Mouse (Mus musculus) left cerebral cortex, postnatal 10 days (tissue): Measurements from ENCODE around the gene Elane. TPM values are rescaled to one million over a fixed set of nuclear protein-coding genes. Genes with fewer than 3 reads are reported as not detected.

Source experiments
- DNase-seq, 2 experiments: peaks; one replicate each; pipeline ENCODE4 v3.0.0; 2021 to 2022; ENCODE audit warnings: low spot score in 2 of 2, mixed read lengths in 1 of 2; ENCODE audit errors: extremely low spot score in 1 of 2
- intact Hi-C: fragments of 180-260 bp; cut with DNase I; formaldehyde crosslinking; loops from one replicate; pipeline ENCODE4 v1.15.1; 2025
- microRNA-seq: library from miRNA; unstranded; fragments of <30 nt; microRNA quantifications from one replicate; pipeline ENCODE4 v1.2.0, GENCODE M21; 2022
- total RNA-seq, 2 experiments: library from RNA; stranded (reverse); gene quantifications; 2 replicates each; pipeline ENCODE4 v1.2.3; 2021

Gene Elane
- total RNA-seq, 2 experiments from 2014 or later, result not detected

DNA sequence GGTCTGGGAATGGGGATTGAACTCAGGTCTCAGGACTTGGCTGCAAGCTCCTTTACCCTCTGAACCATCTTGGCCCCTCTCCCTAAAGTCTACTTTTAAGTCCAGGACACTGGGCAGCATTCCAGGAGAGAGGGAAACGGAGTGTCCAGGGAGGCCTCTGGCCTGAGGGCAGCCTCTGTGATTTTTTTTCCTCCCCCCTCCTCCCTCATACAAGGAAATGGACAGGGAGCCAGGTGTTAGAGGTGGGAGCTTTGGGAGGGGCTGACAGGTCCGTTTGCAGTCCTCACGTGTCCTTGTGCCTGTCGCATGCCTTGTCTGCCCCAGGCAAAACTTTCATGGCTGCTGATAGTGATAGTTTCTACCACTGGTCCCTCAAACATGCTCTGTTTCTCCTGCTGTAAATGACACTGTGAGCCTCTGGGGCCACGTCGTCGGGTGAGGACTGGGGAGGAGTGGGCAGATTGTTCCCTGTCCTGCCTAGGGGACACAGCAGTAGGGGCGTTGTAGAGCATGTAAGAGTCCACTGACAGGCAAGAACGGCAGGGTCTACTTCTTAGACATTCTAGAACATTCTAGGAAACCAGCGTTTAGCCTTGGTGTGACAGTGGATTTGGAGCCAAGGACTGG lies 50.4 kb downstream of the Elane start:
- intact Hi-C loops, result no loop called here

DNA sequence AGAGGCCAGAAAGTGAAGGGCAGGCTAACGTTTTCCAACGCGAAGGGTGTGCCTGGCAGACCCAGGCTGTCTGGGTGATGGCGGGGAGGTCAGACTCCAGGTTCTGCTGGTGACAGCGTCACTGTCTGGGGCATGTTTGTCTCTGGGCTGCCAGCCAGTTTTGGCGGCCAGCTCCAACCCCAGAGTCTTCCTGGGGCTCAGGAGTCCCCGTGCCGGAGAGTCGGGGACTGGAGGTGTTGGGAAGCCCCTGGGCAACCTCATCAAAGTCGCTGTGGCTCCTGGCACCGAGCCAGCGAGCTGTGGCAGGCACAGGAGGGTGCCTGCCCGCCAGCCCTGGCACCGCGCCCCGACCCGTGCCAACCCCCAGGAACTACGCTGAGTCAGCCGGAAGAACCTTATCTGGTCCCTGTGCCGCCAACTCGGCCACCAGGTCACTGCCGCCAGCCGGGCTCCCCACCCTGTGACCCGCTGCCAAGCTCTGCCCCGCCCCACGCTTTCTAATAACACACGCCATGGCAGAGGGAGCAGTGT lies 50.9 kb downstream of the Elane start:
- intact Hi-C loops, result no loop called here
- DNase-seq, result peak in 1 of 2 experiments; percentile 78

More for the DNA sequence above, 50.4 kb downstream of the Elane start:
- DNase-seq, result no peak

Small RNA genes lying within 50 kb of the gene (microRNA-seq; reads per million reads assigned to microRNA genes)
- gene Mir6910, result not detected

Other genes with a start within 250 kb of the Elane start
- 10 to 100 TPM; 47.1 to 50.7 TPM for gene Shc2, start 248.3 kb upstream of the Elane start, total RNA-seq
- under 1 TPM; 0.39 to 0.73 TPM for gene Odf3l2, start 240.5 kb upstream of the Elane start, total RNA-seq
- gene Madcam1, start 221.7 kb upstream of the Elane start, total RNA-seq, result under 1 TPM; 0.47 to 0.49 TPM
- gene Tpgs1, start 216.9 kb upstream of the Elane start, total RNA-seq, result 10 to 100 TPM; 69.6 to 72.6 TPM
- gene Cdc34, start 204.1 kb upstream of the Elane start, total RNA-seq, result 10 to 100 TPM; 64.9 to 66.8 TPM
- gene Gzmm, start 197.2 kb upstream of the Elane start, total RNA-seq, result 1 to 10 TPM; 1.2 to 1.5 TPM
- gene Bsg, start 181.8 kb upstream of the Elane start, total RNA-seq, result 100 to 1,000 TPM; 697 to 706 TPM
- gene Hcn2, start 169.6 kb upstream of the Elane start, total RNA-seq, result 10 to 100 TPM; 75.5 to 80.0 TPM
- gene Polrmt, start 139.7 kb upstream of the Elane start, total RNA-seq, result 10 to 100 TPM; 40.1 to 43.7 TPM
- 1 to 10 TPM; 1.9 to 3.0 TPM for gene Fgf22, start 131.2 kb upstream of the Elane start, total RNA-seq
- 10 to 100 TPM; 90.7 to 95.8 TPM for gene Rnf126, start 119.3 kb upstream of the Elane start, total RNA-seq
- 1 to 10 TPM; 1.7 to 2.6 TPM for gene Fstl3, start 109.0 kb upstream of the Elane start, total RNA-seq
- gene Prss57, start 95.3 kb upstream of the Elane start, total RNA-seq, result under 1 TPM; 0.32 to 0.54 TPM
- 100 to 1,000 TPM; 430 to 432 TPM for gene Palm, start 92.7 kb upstream of the Elane start, total RNA-seq
- under 1 TPM; 0.30 to 0.51 TPM for gene Misp, start 65.3 kb upstream of the Elane start, total RNA-seq
- gene Ptbp1, start 31.8 kb upstream of the Elane start, total RNA-seq, result 10 to 100 TPM; 58.2 to 62.2 TPM
- gene Prtn3, start 11.8 kb upstream of the Elane start, total RNA-seq, result 1 to 10 TPM; 4.5 to 5.2 TPM
- gene Plppr3, start 11.6 kb upstream of the Elane start, total RNA-seq, result 100 to 1,000 TPM; 135 to 142 TPM
- gene Cfd, start 4.6 kb downstream of the Elane start, total RNA-seq, result not detected
- gene Med16, start 22.7 kb downstream of the Elane start, total RNA-seq, result 10 to 100 TPM; 55.4 to 61.9 TPM
- not detected for gene Gm26602, start 24.6 kb downstream of the Elane start, total RNA-seq
- 1 to 10 TPM; 6.8 to 8.4 TPM for gene Kiss1r, start 30.7 kb downstream of the Elane start, total RNA-seq
- 100 to 1,000 TPM; 389 to 406 TPM for gene R3hdm4, start 35.0 kb downstream of the Elane start, total RNA-seq
- gene Arid3a, start 40.8 kb downstream of the Elane start, total RNA-seq, result 1 to 10 TPM; 6.0 to 7.1 TPM
- gene Wdr18, start 73.9 kb downstream of the Elane start, total RNA-seq, result 10 to 100 TPM; 46.2 to 49.9 TPM
- under 1 TPM; 0.24 to 0.28 TPM for gene Grin3b, start 84.5 kb downstream of the Elane start, total RNA-seq
- gene Tmem259, start 98.1 kb downstream of the Elane start, total RNA-seq, result 100 to 1,000 TPM; 136 TPM
- gene Cnn2, start 102.3 kb downstream of the Elane start, total RNA-seq, result 10 to 100 TPM in 1 of 2 experiments, 1 to 10 TPM in 1; 8.9 to 12.4 TPM
- 1 to 10 TPM; 8.5 to 9.8 TPM for gene Abca7, start 110.2 kb downstream of the Elane start, total RNA-seq
- 1 to 10 TPM; 3.3 to 4.5 TPM for gene Arhgap45, start 130.4 kb downstream of the Elane start, total RNA-seq
- gene Polr2e, start 153.5 kb downstream of the Elane start, total RNA-seq, result 10 to 100 TPM; 64.1 to 66.0 TPM
- gene Gpx4, start 160.9 kb downstream of the Elane start, total RNA-seq, result 100 to 1,000 TPM; 436 to 469 TPM
- 10 to 100 TPM; 20.4 to 21.2 TPM for gene Sbno2, start 219.3 kb downstream of the Elane start, total RNA-seq
- gene Stk11, start 229.6 kb downstream of the Elane start, total RNA-seq, result 10 to 100 TPM; 81.6 to 93.4 TPM